Mouse (Mus musculus) myocyte (in vitro differentiated cells): ENCODE measurements around the gene Cep128. TPM values are rescaled to one million over a fixed set of nuclear protein-coding genes. Genes with fewer than 3 reads are reported as not detected.

ENCODE experiments used
- H3K27me3 ChIP-seq: one replicate; pipeline ENCODE4 v1.6.1; 2011; ENCODE audit not compliant: control insufficient read depth, insufficient read depth, insufficient read length
- H3K36me3 ChIP-seq: one replicate; pipeline ENCODE4 v1.6.1; 2011; ENCODE audit not compliant: control insufficient read depth, insufficient read depth
- H3K4me2 ChIP-seq: one replicate; pipeline ENCODE4 v1.6.1; 2011; ENCODE audit warnings: low read depth, control low read depth
- H3K4me3 ChIP-seq: one replicate; pipeline ENCODE4 v1.5.1; 2011; ENCODE audit warnings: mild to moderate bottlenecking, control low read depth, moderate library complexity
- H3K79me2 ChIP-seq: one replicate; pipeline ENCODE4 v1.6.1; 2011; ENCODE audit not compliant: control insufficient read depth, insufficient read depth
- H3ac ChIP-seq: one replicate; pipeline ENCODE4 v1.6.1; 2011; ENCODE audit not compliant: control insufficient read depth, insufficient read length
- CEBPB ChIP-seq: IDR thresholded peaks from 2 replicates; pipeline ENCODE4 v1.6.1; 2011; ENCODE audit warnings: mild to moderate bottlenecking, moderate library complexity; ENCODE audit not compliant: poor library complexity, insufficient read depth, severe bottlenecking
- E2F4 ChIP-seq: IDR thresholded peaks from one replicate; pipeline ENCODE4 v1.6.1; 2011; ENCODE audit warnings: mild to moderate bottlenecking, control low read depth, moderate library complexity; ENCODE audit not compliant: insufficient read depth
- MAX ChIP-seq: IDR thresholded peaks from one replicate; pipeline ENCODE4 v1.6.1; 2011; ENCODE audit warnings: low read depth, mild to moderate bottlenecking, control low read depth
- MYOD1 ChIP-seq, 3 experiments: IDR thresholded peaks; one replicate each; pipeline ENCODE4 v1.6.1; 2011; ENCODE audit warnings: control low read depth in 2 of 3, low read depth in 2 of 3, mild to moderate bottlenecking in 2 of 3, moderate library complexity in 1 of 3; ENCODE audit not compliant: insufficient read length in 2 of 3, control insufficient read depth in 1 of 3
- MYOG ChIP-seq, 3 experiments: IDR thresholded peaks; one replicate each; pipeline ENCODE4 v1.6.1; 2011; ENCODE audit warnings: control low read depth in 2 of 3, low read depth in 2 of 3, mild to moderate bottlenecking in 2 of 3; ENCODE audit not compliant: insufficient read length in 2 of 3, control insufficient read depth in 1 of 3, insufficient read depth in 1 of 3
- POLR2A ChIP-seq: IDR thresholded peaks from one replicate; pipeline ENCODE4 v1.6.1; 2011; ENCODE audit warnings: low read depth, mild to moderate bottlenecking, control low read depth, moderate library complexity; ENCODE audit not compliant: insufficient read length
- POLR2AphosphoS2 ChIP-seq: IDR thresholded peaks from one replicate; pipeline ENCODE4 v1.6.1; 2011; ENCODE audit warnings: low read depth, control low read depth; ENCODE audit not compliant: insufficient read length
- REST ChIP-seq: IDR thresholded peaks from one replicate; pipeline ENCODE4 v1.6.1; 2011; ENCODE audit warnings: mild to moderate bottlenecking, control low read depth, moderate library complexity; ENCODE audit not compliant: insufficient read depth, insufficient read length
- SRF ChIP-seq: IDR thresholded peaks from one replicate; pipeline ENCODE4 v1.6.1; 2011; ENCODE audit warnings: low read depth; ENCODE audit not compliant: control insufficient read depth, insufficient read length
- TCF12 ChIP-seq: IDR thresholded peaks from one replicate; pipeline ENCODE4 v1.6.1; 2011; ENCODE audit warnings: mild to moderate bottlenecking, control low read depth; ENCODE audit not compliant: poor library complexity, insufficient read depth, severe bottlenecking
- TCF3 ChIP-seq: IDR thresholded peaks from one replicate; pipeline ENCODE4 v1.6.1; 2011; ENCODE audit warnings: low read depth, control low read depth; ENCODE audit not compliant: insufficient read length
- USF1 ChIP-seq: IDR thresholded peaks from one replicate; pipeline ENCODE4 v1.6.1; 2011; ENCODE audit warnings: low read depth, mild to moderate bottlenecking, control low read depth, moderate library complexity
- polyA plus RNA-seq: library from polyadenylated mRNA; unstranded; fragments of >200 nt; fragmentation: generic; extraction: Trizol; gene quantifications from one replicate; pipeline ENCODE4 v1.2.1, GENCODE M21; 2012; ENCODE audit warnings: missing spikeins

The Cep128 gene
- polyA plus RNA-seq, 1 experiment: 2.9 TPM

DNA sequence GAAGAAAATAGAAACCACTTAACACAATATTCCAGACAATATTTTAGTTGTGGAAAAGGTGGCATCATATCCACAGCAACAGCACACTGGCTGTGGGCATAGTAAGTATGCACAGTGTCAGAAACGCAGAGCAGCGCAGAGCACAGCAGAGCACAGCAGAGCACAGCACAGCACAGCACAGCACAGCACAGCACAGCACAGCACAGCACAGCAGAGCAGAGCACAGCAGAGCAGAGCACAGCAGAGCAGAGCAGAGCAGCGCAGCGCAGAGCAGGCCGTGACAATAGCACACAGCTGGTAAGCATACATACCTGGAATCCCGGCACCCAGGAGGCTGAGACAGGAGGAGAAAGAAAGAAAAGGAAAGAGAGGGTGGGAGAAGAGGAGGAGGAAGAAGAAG, 129.4 kb downstream of the Cep128 start:
- H3K4me3 ChIP-seq: no peak overlapping the region
- TF ChIP-seq MYOD1 (IDR thresholded peaks at IDR 0.05; ENCODE audit: control insufficient read depth in 1 of 3, insufficient read length in 2 of 3, low read depth in 2 of 3) (no peak), POLR2AphosphoS2 (no peak), USF1 (no peak), CEBPB (no peak), E2F4 (no peak), REST (no peak), TCF12 (no peak), MYOG (IDR thresholded peaks at IDR 0.05; ENCODE audit: control insufficient read depth in 1 of 3, insufficient read depth in 1 of 3, insufficient read length in 2 of 3, low read depth in 2 of 3) (no peak), SRF (no peak), MAX (no peak), POLR2A (no peak), TCF3 (no peak)
- no peaks in the 10 kb centered on the region for H3K27me3 ChIP-seq
- H3K4me2 ChIP-seq: no peak overlapping the region
- H3K79me2 ChIP-seq: no peaks in the 10 kb centered on the region
- no peak overlapping the region for H3ac ChIP-seq
- no peaks in the 10 kb centered on the region for H3K36me3 ChIP-seq

DNA sequence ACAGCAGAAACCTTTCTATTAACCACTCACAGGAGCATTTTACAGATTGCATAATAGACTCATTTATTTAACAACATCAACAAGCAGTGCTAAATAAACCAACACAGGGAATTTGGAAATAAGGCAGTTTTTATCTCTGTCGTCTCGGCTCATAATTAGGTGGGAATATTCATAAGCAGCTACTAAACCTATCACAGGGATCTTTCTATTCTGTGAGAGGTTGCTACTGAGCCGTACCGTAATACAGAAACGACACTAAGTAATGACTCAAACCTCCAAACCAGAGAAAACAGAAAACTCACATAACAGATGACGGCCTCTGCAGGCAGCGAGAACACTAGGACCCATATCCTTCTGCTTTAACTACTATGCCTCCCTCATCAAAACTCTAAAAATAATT, 163.6 kb downstream of the Cep128 start:
- Histone ChIP-seq H3K27me3 (no peaks in the 10 kb centered on the region), H3K4me2 (no peak overlapping the region), H3K36me3 (no peaks in the 10 kb centered on the region), H3K79me2 (no peaks in the 10 kb centered on the region), H3ac (no peak overlapping the region), H3K4me3 (no peak overlapping the region)
- TF ChIP-seq REST (no peak), MYOG (IDR thresholded peaks at IDR 0.05; ENCODE audit: control insufficient read depth in 1 of 3, insufficient read depth in 1 of 3, insufficient read length in 2 of 3, low read depth in 2 of 3) (no peak), POLR2A (no peak), CEBPB (no peak), MAX (no peak), TCF3 (no peak), POLR2AphosphoS2 (no peak), USF1 (no peak)

DNA sequence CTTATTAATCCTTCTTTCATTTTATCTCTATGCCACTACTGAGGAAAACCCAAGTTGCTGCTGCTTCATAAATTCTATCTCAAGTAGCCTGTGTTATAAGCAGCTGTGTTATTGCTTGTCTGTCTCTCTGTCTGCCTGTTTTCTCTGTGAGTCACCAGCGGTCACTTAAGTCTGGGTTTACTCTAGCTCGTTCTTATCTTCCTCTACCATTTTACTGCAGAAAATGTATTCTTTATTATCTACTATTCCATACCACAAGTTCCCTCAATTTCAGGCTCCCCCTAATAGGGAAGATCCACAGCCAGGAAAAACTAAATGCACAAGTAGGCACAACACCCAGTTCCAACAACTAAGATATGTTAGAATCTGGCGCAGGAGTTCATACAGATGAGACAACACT, 178.7 kb downstream of the Cep128 start:
- no peaks in the 10 kb centered on the region for H3K36me3 ChIP-seq
- no peak overlapping the region for H3K4me2 ChIP-seq
- no peak overlapping the region for H3K4me3 ChIP-seq
- TF ChIP-seq MYOD1 (IDR thresholded peaks at IDR 0.05; ENCODE audit: control insufficient read depth in 1 of 3, insufficient read length in 2 of 3, low read depth in 2 of 3) (no peak), REST (no peak), TCF12 (no peak), POLR2A (no peak), POLR2AphosphoS2 (no peak), E2F4 (no peak), MYOG (IDR thresholded peaks at IDR 0.05; ENCODE audit: control insufficient read depth in 1 of 3, insufficient read depth in 1 of 3, insufficient read length in 2 of 3, low read depth in 2 of 3) (no peak), USF1 (no peak), MAX (no peak), CEBPB (no peak), TCF3 (no peak), SRF (no peak)
- no peaks in the 10 kb centered on the region for H3K79me2 ChIP-seq
- H3ac ChIP-seq: no peak overlapping the region
- no peaks in the 10 kb centered on the region for H3K27me3 ChIP-seq

DNA sequence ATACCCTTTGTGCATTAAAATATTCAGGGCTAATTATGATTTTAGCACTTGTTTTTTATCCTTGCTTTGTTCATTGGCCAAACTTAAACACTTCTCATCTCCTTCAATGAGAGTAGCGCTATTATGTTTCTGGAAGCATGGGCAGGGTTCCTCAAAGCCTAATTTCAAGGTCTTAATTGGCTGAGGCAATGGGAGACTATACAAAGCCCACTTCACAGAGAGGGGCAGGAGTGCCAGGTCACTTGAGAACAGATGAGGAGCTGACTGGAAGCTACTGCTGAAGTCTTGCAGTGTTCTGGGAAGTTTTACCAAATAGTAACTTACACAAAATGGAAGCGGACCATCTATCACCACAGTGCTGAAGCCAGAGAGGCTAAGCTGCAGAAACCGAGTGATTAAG, 179.9 kb downstream of the Cep128 start:
- Histone ChIP-seq H3K27me3 (no peaks in the 10 kb centered on the region), H3ac (no peak overlapping the region), H3K79me2 (no peaks in the 10 kb centered on the region), H3K4me2 (no peak overlapping the region), H3K36me3 (no peaks in the 10 kb centered on the region), H3K4me3 (no peak overlapping the region)
- TF ChIP-seq TCF3 (no peak), CEBPB (no peak), POLR2AphosphoS2 (no peak), TCF12 (no peak), REST (no peak)

DNA sequence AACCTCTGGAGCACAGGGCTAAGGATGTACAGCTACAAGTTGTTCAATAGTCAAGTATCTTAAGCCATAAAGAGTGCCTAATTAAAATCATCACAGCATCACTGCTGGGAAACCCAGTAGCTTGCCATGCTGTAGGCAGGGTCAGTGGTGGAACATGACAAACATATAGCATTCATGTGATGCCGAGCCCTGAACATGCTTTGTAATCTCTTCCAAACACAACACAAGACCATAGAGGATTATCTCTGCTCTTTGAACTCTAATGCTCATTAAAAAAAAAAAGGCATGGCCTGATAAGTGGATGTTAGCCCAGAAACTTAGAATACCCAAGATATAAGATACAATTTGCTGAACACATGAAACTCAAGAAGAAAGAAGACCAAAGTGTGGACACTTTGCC, 181.7 kb downstream of the Cep128 start:
- no peaks in the 10 kb centered on the region for H3K36me3 ChIP-seq
- no peaks in the 10 kb centered on the region for H3K79me2 ChIP-seq
- no peak overlapping the region for H3ac ChIP-seq
- no peak overlapping the region for H3K4me2 ChIP-seq
- no peak overlapping the region for H3K4me3 ChIP-seq
- no peak for TF ChIP-seq TCF3
- no peak for TF ChIP-seq MAX
- TF ChIP-seq E2F4: no peak
- no peak for TF ChIP-seq MYOD1 (IDR thresholded peaks at IDR 0.05; ENCODE audit: control insufficient read depth in 1 of 3, insufficient read length in 2 of 3, low read depth in 2 of 3)
- no peak for TF ChIP-seq POLR2A
- no peaks in the 10 kb centered on the region for H3K27me3 ChIP-seq
